Mouse (Mus musculus) lung, adult 18-20 months (tissue): Measurements from ENCODE around the gene Prl7a2.

ENCODE experiments used
- DNase-seq, 2 experiments: peaks; one replicate each; pipeline ENCODE4 v3.0.0; 2022; ENCODE audit warnings: mixed read lengths in 2 of 2

The Prl7a2 gene

DNA sequence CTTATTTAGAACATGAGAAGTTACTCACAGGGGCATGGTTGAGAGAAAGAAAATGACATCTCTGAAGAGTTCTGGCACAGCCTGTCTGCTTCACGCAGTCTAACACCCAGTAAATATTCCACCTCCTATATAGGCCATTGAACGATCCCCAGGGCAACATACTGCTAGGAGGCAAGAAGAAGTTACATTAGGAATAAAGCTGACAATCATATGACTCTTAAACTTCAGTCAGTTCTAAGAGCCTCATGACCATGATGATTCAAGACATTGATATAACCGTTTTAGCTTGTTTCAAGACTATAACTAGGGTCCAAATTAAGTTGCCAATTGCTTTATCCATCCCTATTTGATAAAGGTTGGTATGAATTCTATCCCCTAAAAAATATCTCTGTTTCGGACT, at the start of gene Prl7a2:
Prl7a2 (minus strand) TSS at position 101 of the 400 bp plus-strand sequence.
- no peak for DNase-seq

DNA sequence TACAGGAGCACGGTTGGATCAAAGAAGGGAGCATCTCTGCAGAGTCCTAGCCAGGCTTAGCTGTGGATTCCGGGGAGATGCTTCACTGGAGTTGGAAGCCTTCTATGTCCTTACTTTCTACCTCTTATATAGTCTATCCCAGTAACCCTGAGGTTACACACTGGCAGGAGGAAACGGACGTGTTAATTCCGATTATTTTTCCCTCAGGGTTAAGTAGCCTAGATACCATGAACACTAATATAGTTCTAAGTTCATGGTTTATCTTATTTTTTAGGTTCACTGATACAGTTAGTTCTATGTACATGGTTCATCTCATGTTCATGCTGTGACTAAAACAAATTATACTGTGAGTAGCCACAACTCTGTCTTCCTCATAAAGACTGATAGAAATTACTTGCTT, 48.8 kb upstream of the Prl7a2 start, which contains the start of gene Prl7d1:
Prl7d1 (minus strand) TSS at position 101 of the 400 bp plus-strand sequence.
- DNase-seq = no peak

DNA sequence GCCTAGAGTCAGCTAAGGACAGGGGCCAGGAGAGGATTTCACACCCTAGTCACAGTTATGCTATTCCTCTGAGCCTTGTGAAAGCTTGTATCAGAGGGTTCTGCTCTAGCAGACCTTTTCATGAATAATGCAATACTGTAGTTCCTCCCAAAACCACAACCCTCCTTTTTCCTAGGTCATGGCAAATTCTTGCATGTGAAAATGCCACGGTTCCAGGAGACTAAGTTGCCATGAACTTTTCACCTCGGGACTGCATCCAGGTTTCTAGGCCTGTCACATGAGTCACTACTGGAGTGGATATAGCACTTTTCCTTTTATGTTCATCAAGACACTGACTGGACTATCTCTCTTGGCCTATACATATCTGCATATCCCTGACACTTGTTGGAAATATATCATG, 38.7 kb upstream of the Prl7a2 start:
- no peak for DNase-seq

DNA sequence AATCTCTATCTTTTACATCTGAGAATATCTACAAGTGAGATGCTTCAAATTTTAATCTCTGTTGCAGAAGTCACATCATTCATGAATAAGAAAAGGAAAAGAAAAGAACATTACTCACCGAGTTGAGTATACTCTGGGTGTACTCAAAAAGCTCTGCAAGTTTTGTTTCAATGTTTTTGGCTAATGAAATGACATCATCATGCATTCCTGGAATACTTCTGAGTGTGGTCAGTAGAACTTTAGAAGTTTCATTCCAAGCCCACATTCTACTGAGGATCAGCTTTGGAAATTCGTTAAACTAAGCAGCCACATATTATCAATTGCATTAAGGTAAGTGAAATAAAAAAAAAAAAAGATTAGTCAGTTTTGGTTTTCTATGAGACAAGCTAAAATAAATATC, 7.1 kb downstream of the Prl7a2 start:
- DNase-seq = no peak

DNA sequence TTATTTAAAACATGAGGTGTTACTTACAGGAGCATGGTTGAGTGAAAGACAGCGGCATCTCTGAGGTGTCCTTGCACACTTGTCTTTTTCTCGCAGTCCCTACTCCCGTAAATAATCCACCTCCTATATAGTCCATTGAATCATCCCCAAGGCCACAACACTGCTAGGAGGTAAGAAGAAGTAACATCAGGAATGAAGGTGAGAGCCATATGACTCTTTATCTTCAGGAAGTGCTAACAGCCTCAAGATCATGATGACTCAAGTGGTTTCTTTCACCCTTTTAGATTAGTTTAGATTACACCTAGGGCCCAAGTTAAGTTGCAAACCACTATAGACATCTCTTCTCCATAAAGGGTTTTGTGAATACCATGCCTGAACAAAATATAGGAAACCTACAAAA, 25.4 kb downstream of the Prl7a2 start, which contains the start of gene Prl7a1:
Prl7a1 (minus strand) TSS at position 101 of the 400 bp plus-strand sequence.
- DNase-seq = no peak

DNA sequence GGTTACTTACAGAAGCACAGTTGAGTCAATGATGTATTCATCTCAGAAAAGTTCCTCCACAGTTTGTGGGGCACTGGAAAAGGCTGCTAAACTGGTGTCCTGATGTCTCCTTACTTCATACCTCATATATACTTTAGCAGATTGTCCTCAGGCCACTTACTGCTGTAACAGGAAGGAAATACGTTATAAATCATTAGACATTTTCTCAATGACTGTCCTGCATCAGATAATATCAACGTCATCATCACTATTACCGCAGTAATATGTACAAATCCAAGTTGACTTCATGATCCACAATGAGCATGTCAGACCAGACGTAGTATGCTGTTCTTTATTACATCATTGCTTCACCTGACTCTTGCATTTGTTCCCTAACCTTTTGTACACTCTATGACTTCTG, 57.4 kb downstream of the Prl7a2 start, which contains the start of gene Prl7b1:
Prl7b1 (minus strand) TSS at position 101 of the 400 bp plus-strand sequence.
- no peak for DNase-seq
